Mouse (Mus musculus) liver, adult 2 months (tissue): ENCODE results near the gene Cideb.

Experiments used
- CTCF ChIP-seq: fragments of 200-500 bp; IDR thresholded peaks from 2 replicates; pipeline ENCODE4 v1.5.1; 2011; ENCODE audit warnings: low read depth, low read length, control low read depth
- POLR2A ChIP-seq: fragments of 200-500 bp; IDR thresholded peaks from 2 replicates; pipeline ENCODE4 v1.6.1; 2011; ENCODE audit warnings: low read length, control low read depth; ENCODE audit not compliant: insufficient read depth; ENCODE audit errors: extremely low read depth

GRCm38 (mm10) chr14:55716884-55717283 lies 41.4 kb downstream of the Cideb start:
- TF ChIP-seq CTCF = no peak
- no peak for TF ChIP-seq POLR2A
